Mouse (Mus musculus): ENCODE measurements around the gene Tpm3.

The Tpm3 gene

DNA sequence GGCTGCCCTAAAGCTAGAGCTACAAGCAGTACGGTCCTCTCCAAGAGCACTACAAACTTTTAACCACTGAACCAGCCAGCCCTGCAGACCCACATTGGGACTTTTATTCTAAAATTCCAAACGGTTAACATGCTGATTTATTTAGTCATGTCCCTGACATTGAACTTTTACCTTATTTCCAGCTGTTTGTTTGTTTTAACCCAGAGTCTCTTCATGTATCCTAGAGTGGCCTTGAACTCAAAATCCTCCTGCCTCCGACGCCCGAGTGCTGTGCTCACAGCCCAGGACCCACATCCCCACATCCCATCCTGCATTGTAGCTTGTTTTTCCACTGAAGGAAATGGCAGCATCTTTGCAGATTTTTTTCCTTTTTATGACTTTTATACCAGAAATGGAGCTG, 62.5 kb downstream of the Tpm3 start:
- DNase-seq (ENCODE audit: low read depth in 2 of 2, low spot score in 2 of 2) = no peak

GRCm38 (mm10) chr3:90136660-90137059, 64.2 kb downstream of the Tpm3 start:
- DNase-seq (ENCODE audit: low read depth in 2 of 2, low spot score in 2 of 2) = no peak

- DNase-seq (ENCODE audit: low read depth in 2 of 2, low spot score in 2 of 2) = no peak
Measured at GRCm38 (mm10) chr3:90137606-90138005, 65.2 kb downstream of the Tpm3 start.

DNA sequence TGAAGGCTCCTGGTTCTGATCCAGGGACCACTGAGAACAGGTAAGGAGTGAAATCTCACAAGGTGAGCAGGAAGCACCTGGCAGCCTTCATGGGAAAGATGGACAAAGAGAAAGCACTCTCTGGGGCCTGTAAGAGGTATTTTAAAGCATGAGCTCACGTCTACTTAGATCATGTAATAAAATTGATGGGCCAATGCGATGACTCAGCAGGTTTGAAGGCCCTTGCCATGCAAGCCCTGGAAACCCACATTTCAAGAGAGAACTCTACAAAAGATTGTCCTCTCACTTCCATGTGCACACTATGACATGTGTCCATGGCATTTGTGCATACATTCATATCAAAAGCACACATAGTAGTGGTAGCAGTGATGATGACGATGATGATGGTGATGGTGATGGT, 67.5 kb downstream of the Tpm3 start:
- no peak for DNase-seq (ENCODE audit: low read depth in 2 of 2, low spot score in 2 of 2)

DNA sequence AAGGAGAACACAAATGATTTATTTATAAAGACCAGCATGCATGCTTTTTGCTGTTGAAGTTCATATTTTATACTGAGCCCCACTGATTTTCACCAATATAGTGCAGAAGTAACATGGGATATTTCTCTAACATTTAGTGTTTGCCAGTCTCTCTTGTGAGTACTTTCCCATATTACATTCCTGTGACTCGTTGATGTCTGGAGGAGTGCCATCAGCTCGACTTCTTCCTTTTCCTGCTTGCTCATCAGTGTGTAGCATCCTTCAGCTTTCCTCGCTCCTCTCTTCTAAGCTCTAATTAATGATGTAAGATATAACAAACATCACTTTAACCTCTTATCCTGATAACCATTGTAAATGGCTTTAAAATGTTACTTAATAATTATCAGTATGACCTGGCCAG, 73.0 kb downstream of the Tpm3 start:
- DNase-seq (ENCODE audit: low read depth in 2 of 2, low spot score in 2 of 2) = no peak

DNA sequence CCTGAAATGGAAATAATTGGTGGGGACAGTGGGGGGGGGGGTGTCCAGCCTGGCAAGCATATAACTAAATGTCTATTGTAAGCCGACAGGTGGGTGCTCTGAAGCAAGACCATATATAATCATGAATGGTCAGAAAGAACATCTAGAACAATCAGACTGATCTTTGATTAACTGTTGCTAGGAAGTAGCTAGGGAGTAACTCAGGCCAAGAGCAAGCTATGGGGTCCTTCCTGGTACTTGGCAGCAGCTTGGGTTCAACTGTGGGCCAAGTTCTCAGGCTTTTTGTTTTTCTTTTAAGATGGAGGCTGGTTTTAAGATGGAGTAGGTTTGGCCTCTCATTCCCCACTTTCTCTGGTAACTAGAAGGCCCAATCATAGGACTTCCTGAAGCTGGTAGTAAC, 74.2 kb downstream of the Tpm3 start:
- DNase-seq (ENCODE audit: low read depth in 2 of 2, low spot score in 2 of 2) = no peak

Measured in CD8-positive naive resting alpha-beta T cell, adult 2 months (primary cell).